Mouse (Mus musculus) lung, adult 2 months (tissue): Measurements from ENCODE around the gene Max.

Source experiments
- CTCF ChIP-seq: fragments of 200-500 bp; IDR thresholded peaks from 2 replicates; pipeline ENCODE4 v1.5.1; 2011; ENCODE audit warnings: mild to moderate bottlenecking, low read length, control low read depth; ENCODE audit not compliant: insufficient read depth
- POLR2A ChIP-seq: fragments of 200-500 bp; IDR thresholded peaks from 2 replicates; pipeline ENCODE4 v1.6.1; 2011; ENCODE audit warnings: low read depth, mild to moderate bottlenecking, control low read depth, low read length, borderline replicate concordance; ENCODE audit errors: extremely low read depth

- TF ChIP-seq CTCF (no peak), POLR2A (no peak)
Observed at GRCm38 (mm10) chr12:76953750-76954363, 8.1 kb downstream of the Max start.
